Mouse (Mus musculus): Measurements from ENCODE around the gene Vmn1r85. TPM values are rescaled to one million over a fixed set of nuclear protein-coding genes. Genes with fewer than 3 reads are reported as not detected.
"Not testable (repeated sequence)": the region's sequence is repeated elsewhere in the genome, so short reads cannot be mapped to it uniquely, and the experiment has no call there.

Vmn1r85 gene
- not detected in 2 replicates for polyA plus RNA-seq (2016; fragmentation: Nextera tagmentation; extraction: Ambion mirVana)

DNA sequence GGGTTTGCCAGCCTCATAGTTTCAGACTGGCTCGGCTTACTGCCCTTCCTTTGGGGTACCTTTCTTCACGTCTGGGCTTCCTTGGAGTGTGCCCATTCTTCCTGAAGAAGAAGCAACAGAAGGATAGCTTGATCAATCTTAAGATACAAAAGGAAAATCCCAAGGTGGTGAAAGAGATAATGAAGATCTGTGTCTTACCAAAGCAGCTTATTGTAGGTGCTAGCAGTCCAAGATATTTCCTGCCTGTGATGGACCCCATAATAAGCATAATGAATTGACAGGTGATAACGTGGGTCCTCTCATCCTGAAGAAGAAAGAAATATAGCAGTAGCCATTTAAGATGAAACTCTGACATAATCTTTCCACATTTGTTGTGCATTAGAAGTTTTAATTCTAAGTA is at the start of gene Vmn1r85:
Gene Vmn1r85 (minus strand): TSS at position 101 of the 400 bp plus-strand sequence.
- no peaks in the 10 kb centered on the region for H3K36me3 ChIP-seq (replicated peaks)
- WGBS = 70% methylated on average over 3 of the region's 3 CpGs
- H3K27me3 ChIP-seq (ENCODE audit: poor library complexity, severe bottlenecking) = no peaks in the 10 kb centered on the region
- H3K27ac ChIP-seq = no peak within 1 kb of the TSS
- no peak for DNase-seq (ENCODE audit: extremely low spot score, low spot score)
- no peaks in the 10 kb centered on the region for H3K9me3 ChIP-seq
- no peaks in the 10 kb centered on the region for H3K4me1 ChIP-seq
- no peak within 1 kb of the TSS for H3K4me3 ChIP-seq

DNA sequence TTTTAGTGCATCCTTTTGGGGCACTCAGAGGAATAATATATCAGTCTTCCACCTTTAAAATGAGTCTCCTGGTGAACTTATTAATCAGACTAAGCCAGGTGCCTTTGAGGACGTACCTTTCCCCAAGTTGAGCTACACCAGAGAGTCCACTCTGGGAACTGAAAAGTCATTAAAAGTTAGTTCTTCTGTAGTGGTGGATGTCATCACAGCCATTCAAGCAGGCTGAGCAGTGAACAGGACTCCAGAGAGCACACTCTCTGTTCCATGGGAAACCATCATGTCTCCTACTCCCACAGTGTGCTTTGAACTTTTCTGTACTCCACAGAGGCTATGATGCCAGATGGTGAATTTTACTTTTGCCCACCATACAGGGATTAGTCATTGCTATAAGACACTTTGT is 45.1 kb upstream of the Vmn1r85 start, which contains the start of gene Vmn1r87:
Gene Vmn1r87 (minus strand): TSS at position 101 of the 400 bp plus-strand sequence.
- H3K36me3 ChIP-seq (replicated peaks) = no peaks in the 10 kb centered on the region

GRCm38 (mm10) chr7:13137340-13137739 is 42.4 kb upstream of the Vmn1r85 start:
- no peak for DNase-seq (ENCODE audit: extremely low spot score, low spot score)
- Histone ChIP-seq H3K36me3 (replicated peaks) (no peaks in the 10 kb centered on the region), H3K9me3 (no peaks in the 10 kb centered on the region), H3K4me3 (no peak overlapping the region), H3K27me3 (ENCODE audit: poor library complexity, severe bottlenecking) (no peaks in the 10 kb centered on the region), H3K27ac (no peak overlapping the region), H3K4me1 (no peaks in the 10 kb centered on the region)

More for the DNA sequence above, 45.1 kb upstream of the Vmn1r85 start, which contains the start of gene Vmn1r87:
- no peak for DNase-seq (ENCODE audit: extremely low spot score, low spot score)
- no peaks in the 10 kb centered on the region for H3K9me3 ChIP-seq
- no peaks in the 10 kb centered on the region for H3K27me3 ChIP-seq (ENCODE audit: poor library complexity, severe bottlenecking)
- WGBS = 86% methylated on average over 1 of the region's 1 CpGs
- H3K4me3 ChIP-seq = no peak within 1 kb of the TSS
- H3K27ac ChIP-seq = no peak within 1 kb of the TSS
- no peaks in the 10 kb centered on the region for H3K4me1 ChIP-seq

DNA sequence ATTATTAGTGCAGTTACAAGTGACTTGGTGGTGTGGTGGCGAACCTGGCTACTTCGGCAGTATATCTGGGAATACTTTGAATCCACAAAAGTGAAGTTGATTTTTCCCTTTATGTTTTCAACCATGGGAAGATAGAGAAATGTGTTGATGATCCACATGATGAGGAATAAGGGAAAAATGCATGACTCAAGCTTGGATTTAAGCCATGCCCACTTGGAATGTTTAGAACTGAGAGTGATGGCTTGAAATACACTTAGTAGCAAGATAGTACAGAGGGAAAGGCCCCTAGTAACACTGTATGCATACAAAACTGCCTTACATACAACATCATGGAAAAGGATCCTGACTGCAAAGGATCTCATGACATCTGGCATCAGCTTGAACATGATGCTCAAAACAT is 36.9 kb upstream of the Vmn1r85 start:
- DNase-seq (ENCODE audit: extremely low spot score, low spot score) = no peak
- WGBS = 92% methylated on average over 2 of the region's 2 CpGs
- no peaks in the 10 kb centered on the region for H3K36me3 ChIP-seq (replicated peaks)
- no peaks in the 10 kb centered on the region for H3K9me3 ChIP-seq
- H3K27ac ChIP-seq = no peak overlapping the region
- H3K4me3 ChIP-seq = no peak overlapping the region
- H3K27me3 ChIP-seq (ENCODE audit: poor library complexity, severe bottlenecking) = no peaks in the 10 kb centered on the region
- no peaks in the 10 kb centered on the region for H3K4me1 ChIP-seq

GRCm38 (mm10) chr7:13123554-13124153 is 28.7 kb upstream of the Vmn1r85 start:
- H3K4me3 ChIP-seq = peak overlapping the region; percentile 42
- DNase-seq (ENCODE audit: extremely low spot score, low spot score); H3K27me3 ChIP-seq (ENCODE audit: poor library complexity, severe bottlenecking); H3K4me1 ChIP-seq; H3K9me3 ChIP-seq; H3K27ac ChIP-seq; H3K36me3 ChIP-seq (replicated peaks): not testable (repeated sequence)
- WGBS = under 1% methylated on average over 24 of the region's 34 CpGs

DNA sequence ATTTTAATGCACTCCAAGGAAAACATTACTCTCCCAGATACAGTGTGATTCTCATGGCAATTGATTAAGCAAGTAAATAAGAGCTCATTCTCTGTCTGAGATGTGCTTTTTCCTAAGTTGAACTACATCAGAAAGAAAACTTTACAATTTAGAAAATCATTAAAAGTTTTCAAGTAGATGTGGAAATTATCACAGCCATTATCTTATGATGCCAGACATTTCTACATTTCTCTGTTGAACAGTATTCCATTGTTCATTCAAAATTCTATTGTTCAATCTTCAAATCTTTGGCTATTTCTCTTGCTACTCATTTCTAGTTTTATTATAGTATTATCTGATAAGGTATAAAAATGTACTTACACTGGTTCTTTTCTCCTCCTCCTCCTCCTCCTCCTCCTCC is 24.8 kb upstream of the Vmn1r85 start, which contains the start of gene Vmn1r86:
Gene Vmn1r86 (minus strand): TSS at position 101 of the 400 bp plus-strand sequence.
- H3K9me3 ChIP-seq = no peaks in the 10 kb centered on the region
- DNase-seq (ENCODE audit: extremely low spot score, low spot score) = no peak
- H3K36me3 ChIP-seq (replicated peaks) = no peaks in the 10 kb centered on the region
- no peak within 1 kb of the TSS for H3K4me3 ChIP-seq
- H3K27ac ChIP-seq = no peak within 1 kb of the TSS
- no peaks in the 10 kb centered on the region for H3K4me1 ChIP-seq
- H3K27me3 ChIP-seq (ENCODE audit: poor library complexity, severe bottlenecking) = no peaks in the 10 kb centered on the region; the same call in 1 of the 2 replicates

GRCm38 (mm10) chr7:13072293-13072692 is 22.7 kb downstream of the Vmn1r85 start:
- Histone ChIP-seq H3K27me3 (ENCODE audit: poor library complexity, severe bottlenecking) (no peaks in the 10 kb centered on the region), H3K36me3 (replicated peaks) (no peaks in the 10 kb centered on the region), H3K4me1 (no peaks in the 10 kb centered on the region), H3K9me3 (no peaks in the 10 kb centered on the region), H3K4me3 (no peak overlapping the region), H3K27ac (no peak overlapping the region)
- 56% methylated on average over 5 of the region's 5 CpGs for WGBS
- no peak for DNase-seq (ENCODE audit: extremely low spot score, low spot score)

DNA sequence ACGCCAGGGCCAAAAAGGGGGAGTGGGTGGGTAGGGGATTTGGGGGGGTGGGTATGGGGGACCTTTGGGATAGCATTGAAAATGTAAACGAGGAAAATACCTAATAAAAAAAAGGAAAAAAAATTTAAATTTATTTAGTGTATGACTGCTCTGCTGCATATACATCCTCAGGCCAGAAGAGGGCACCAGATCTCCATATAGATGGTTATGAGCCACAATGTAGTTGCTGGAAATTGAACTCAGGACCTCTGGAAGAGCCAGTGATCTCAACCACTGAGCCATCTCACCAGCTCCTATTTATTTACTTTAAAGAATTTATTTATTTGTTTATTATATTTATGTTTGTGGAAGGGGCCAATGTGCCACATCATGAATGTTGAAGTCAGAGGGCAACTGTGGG is 31.6 kb downstream of the Vmn1r85 start:
- H3K9me3 ChIP-seq; H3K4me1 ChIP-seq; DNase-seq (ENCODE audit: extremely low spot score, low spot score); H3K27me3 ChIP-seq (ENCODE audit: poor library complexity, severe bottlenecking); H3K36me3 ChIP-seq (replicated peaks); H3K27ac ChIP-seq; H3K4me3 ChIP-seq: not testable (repeated sequence)
- WGBS = 37% methylated on average over 2 of the region's 2 CpGs

- WGBS = 88% methylated on average over 9 of the region's 9 CpGs
- no peaks in the 10 kb centered on the region for H3K36me3 ChIP-seq (replicated peaks)
- H3K27ac ChIP-seq = no peak overlapping the region
- H3K4me1 ChIP-seq = peaks cover 7% of the 10 kb centered on the region
- no peaks in the 10 kb centered on the region; the same call in 1 of the 2 replicates for H3K9me3 ChIP-seq
- H3K4me3 ChIP-seq = no peak overlapping the region
- H3K27me3 ChIP-seq (ENCODE audit: poor library complexity, severe bottlenecking) = no peaks in the 10 kb centered on the region
- no peak for DNase-seq (ENCODE audit: extremely low spot score, low spot score)
These were observed 35.4 kb downstream of the Vmn1r85 start for GRCm38 (mm10) chr7:13059536-13059935.

GRCm38 (mm10) chr7:13056913-13057700 is 37.9 kb downstream of the Vmn1r85 start:
- H3K27ac ChIP-seq = no peak overlapping the region
- peaks cover 14% of the 10 kb centered on the region for H3K4me1 ChIP-seq
- no peaks in the 10 kb centered on the region for H3K27me3 ChIP-seq (ENCODE audit: poor library complexity, severe bottlenecking)
- H3K9me3 ChIP-seq = no peaks in the 10 kb centered on the region
- no peak for DNase-seq (ENCODE audit: extremely low spot score, low spot score)
- H3K36me3 ChIP-seq (replicated peaks) = no peaks in the 10 kb centered on the region
- 52% methylated on average over 8 of the region's 8 CpGs for WGBS
- no peak overlapping the region for H3K4me3 ChIP-seq

- Histone ChIP-seq H3K27me3 (ENCODE audit: poor library complexity, severe bottlenecking) (no peaks in the 10 kb centered on the region), H3K9me3 (no peaks in the 10 kb centered on the region), H3K36me3 (replicated peaks) (no peaks in the 10 kb centered on the region), H3K4me1 (peaks cover 14% of the 10 kb centered on the region), H3K27ac (peak within 1 kb of the TSS; percentile 94), H3K4me3 (peak within 1 kb of the TSS; percentile 64)
- peak; percentile 94 for DNase-seq (ENCODE audit: extremely low spot score, low spot score)
- WGBS = under 1% methylated on average over 41 of the region's 41 CpGs
These were observed 40.5 kb downstream of the Vmn1r85 start, which contains the start of gene Mzf1 for GRCm38 (mm10) chr7:13054287-13055010. Gene Mzf1 (minus strand): TSS chr7:13054764.

DNA sequence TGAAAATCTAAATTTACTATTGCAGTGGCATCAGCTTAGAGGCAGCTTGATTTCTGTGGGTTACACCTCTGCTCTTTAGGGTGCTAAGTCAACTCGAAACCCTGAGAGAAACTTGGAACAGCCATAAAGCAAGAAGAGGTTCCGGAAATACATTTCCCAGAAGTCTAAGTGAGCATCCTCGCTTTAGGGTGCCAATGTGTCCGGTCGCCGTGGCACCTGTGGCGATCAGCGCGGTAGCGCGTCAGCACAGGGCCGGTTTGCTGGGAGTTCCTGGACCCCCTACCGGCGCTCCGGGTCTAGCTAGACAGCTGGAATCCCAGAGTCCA is 41.0 kb downstream of the Vmn1r85 start:
- WGBS = 4% methylated on average over 15 of the region's 15 CpGs
- Histone ChIP-seq H3K4me1 (peaks cover 14% of the 10 kb centered on the region), H3K4me3 (peak overlapping the region; percentile 64), H3K27ac (peak overlapping the region; percentile 94), H3K9me3 (no peaks in the 10 kb centered on the region), H3K36me3 (replicated peaks) (no peaks in the 10 kb centered on the region), H3K27me3 (ENCODE audit: poor library complexity, severe bottlenecking) (no peaks in the 10 kb centered on the region)
- DNase-seq (ENCODE audit: extremely low spot score, low spot score) = no peak

DNA sequence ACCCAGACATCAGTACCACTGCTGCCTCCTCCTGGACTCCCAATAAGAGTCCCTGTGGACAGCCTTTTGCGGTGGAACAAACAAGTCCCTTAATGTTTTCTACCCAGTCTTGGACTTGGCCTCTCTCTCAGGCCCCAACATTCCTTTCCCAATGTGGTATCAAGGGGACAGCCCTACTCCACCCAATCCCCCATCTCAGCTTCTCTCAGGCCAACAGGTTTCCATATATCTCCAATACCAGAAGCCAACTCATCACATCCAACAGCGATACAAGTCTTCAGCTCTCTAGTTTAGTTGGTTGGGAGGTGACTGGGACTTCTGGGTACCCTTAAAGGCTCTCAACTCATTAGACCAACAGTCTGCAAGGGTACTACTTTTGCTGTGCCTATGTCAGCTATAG is 41.5 kb downstream of the Vmn1r85 start:
- WGBS = 91% methylated on average over 2 of the region's 2 CpGs
- peak overlapping the region; percentile 94 for H3K27ac ChIP-seq
- H3K36me3 ChIP-seq (replicated peaks) = no peaks in the 10 kb centered on the region
- H3K4me3 ChIP-seq = peak overlapping the region; percentile 64
- H3K9me3 ChIP-seq = no peaks in the 10 kb centered on the region
- no peak for DNase-seq (ENCODE audit: extremely low spot score, low spot score)
- no peaks in the 10 kb centered on the region for H3K27me3 ChIP-seq (ENCODE audit: poor library complexity, severe bottlenecking)
- peaks cover 14% of the 10 kb centered on the region for H3K4me1 ChIP-seq
